Comparison of ENCODE assay signal across 16 mouse cellular contexts in genomic region chr6:40123960-40124359, GRCm38 (mm10).
"Had no signal": no experiment of that assay in that cellular context is flagged by ENCODE, and none has a peak within 500 bp of the region (broad histone marks: within the 10 kb centered on the region; RNA-seq: fewer than 3 reads in every experiment).

No protein-coding gene starts in this region.

- H3K36me3 ChIP-seq: heart, embryonic 13.5 days; heart, embryonic 15.5 days; hindbrain, embryonic 13.5 days; limb, embryonic 13.5 days; limb, embryonic 15.5 days; liver, embryonic 12.5 days had no signal

- DNase-seq: heart, adult 2 months; kidney, adult 11 months; kidney, adult 2 months; kidney, postnatal 10 days; kidney, postnatal 25 days; kidney, postnatal 4 days had no signal

- H3K27ac ChIP-seq: heart, adult 2 months; heart, embryonic 13.5 days; heart, embryonic 15.5 days; hindbrain, embryonic 13.5 days; limb, embryonic 13.5 days; limb, embryonic 15.5 days; liver, embryonic 12.5 days; liver, embryonic 14.5 days had no signal

- ATAC-seq: intestine, embryonic 16.5 days; liver, embryonic 12.5 days had no signal

- H3K4me1 ChIP-seq: heart, embryonic 15.5 days; limb, embryonic 15.5 days; liver, embryonic 12.5 days had no signal

- H3K9me3 ChIP-seq: heart, embryonic 13.5 days; heart, embryonic 15.5 days; hindbrain, embryonic 13.5 days; limb, embryonic 13.5 days; limb, embryonic 15.5 days; liver, embryonic 12.5 days had no signal

- H3K27me3 ChIP-seq: heart, embryonic 13.5 days; heart, embryonic 15.5 days; hindbrain, embryonic 13.5 days; limb, embryonic 13.5 days; limb, embryonic 15.5 days; liver, embryonic 12.5 days had no signal

- H3K4me2 ChIP-seq: heart, embryonic 11.5 days; heart, embryonic 13.5 days; heart, embryonic 15.5 days; hindbrain, embryonic 13.5 days; limb, embryonic 13.5 days; limb, embryonic 15.5 days; liver, embryonic 12.5 days had no signal

- H3K4me3 ChIP-seq: heart, adult 2 months; heart, embryonic 13.5 days; heart, embryonic 15.5 days; hindbrain, embryonic 13.5 days; layer of hippocampus, adult 2 months; limb, embryonic 13.5 days; limb, embryonic 15.5 days; liver, embryonic 12.5 days had no signal

- H3K9ac ChIP-seq: heart, embryonic 13.5 days; heart, embryonic 15.5 days; hindbrain, embryonic 13.5 days; limb, embryonic 13.5 days; limb, embryonic 15.5 days; liver, embryonic 12.5 days; liver, embryonic 14.5 days had no signal
